Mouse (Mus musculus) T-helper 1 cell (primary cell): ENCODE measurements around the gene Lrpprc.

Experiments
- in situ Hi-C: fragments of 300-600 bp; cut with MboI, MseI; formaldehyde crosslinking; loops from one replicate; pipeline ENCODE4 v1.15.1; 2025; ENCODE audit warnings: high pct_unique_total_duplicates

Gene Lrpprc

DNA sequence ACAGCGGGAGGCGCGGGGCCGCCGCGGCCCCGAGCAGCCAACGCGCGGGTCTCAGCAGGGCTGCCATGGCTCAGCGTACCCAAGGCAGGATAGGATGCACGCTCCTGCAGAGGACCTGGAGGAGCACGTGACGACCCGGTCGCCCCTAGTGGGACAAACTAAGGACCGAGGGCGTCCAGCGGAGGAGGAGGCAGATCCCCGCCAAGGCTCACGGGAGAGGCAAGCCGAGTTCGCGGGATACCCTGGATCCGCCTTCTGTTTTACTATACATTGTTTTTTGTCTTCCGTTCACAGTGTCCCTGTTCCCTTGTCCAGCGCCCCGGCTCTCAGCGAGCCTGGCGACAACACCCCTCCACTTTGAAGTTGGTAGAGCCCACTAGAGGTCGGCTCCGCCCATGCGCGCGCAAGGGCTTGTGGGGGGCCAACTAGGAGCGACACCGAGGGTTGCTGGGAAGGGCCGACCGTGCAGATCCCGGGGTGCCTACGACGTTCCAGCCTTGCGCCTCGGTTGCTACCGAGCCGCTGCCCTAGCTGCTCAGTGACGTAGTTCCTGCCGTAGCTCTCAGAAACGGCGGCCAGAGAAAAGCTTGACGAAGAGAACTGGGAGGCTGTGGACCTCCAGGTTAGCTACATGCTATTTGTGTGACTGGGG is at the start of gene Lrpprc:
Gene Lrpprc (minus strand): TSS at position 343 of the 652 bp plus-strand sequence.
- in situ Hi-C loops: no loop called here

DNA sequence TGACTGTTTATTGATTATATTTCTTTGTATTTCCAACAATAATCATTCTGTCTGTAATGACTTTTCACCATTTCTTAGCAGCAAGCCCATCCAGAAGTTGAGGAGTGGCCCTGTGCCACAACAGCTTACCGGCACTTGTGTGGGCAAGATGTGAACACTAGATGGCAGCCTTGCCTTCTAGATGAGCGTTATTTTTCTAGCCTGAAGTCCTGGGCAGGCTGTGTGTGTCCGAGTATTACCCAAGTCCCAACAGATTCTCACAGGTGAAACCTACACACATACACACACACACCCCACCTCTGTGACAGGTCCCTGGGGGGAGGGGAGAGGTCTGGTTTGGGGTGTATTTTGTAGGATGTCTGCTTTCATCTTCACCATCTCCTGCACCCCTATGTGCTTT is 47.2 kb upstream of the Lrpprc start:
- in situ Hi-C loops: loop anchor here (5.0 to 25.0 kb wide), 4 partner anchors 115 to 777 kb away; partner anchors contain the start of gene Six3

DNA sequence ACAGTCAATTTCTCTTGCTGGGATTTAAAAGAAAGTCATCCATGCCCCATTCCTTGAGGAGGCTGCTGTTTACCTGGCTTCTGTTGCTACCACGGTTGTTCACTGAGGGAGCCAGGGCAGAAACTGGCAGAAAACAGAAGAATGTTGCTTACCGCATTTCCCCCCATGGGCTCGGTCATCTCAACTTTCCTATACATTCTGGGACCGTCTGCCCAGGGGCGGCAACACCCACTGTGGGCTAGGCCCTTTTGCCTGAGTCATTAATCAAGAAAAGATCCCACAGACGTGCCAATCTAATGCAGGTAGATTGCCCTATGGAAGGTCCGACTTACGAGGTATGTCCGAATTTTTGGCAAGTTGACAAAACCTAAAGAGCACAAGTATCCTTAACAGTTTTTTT is 44.7 kb upstream of the Lrpprc start:
- in situ Hi-C loops: loop anchor here (5.0 to 25.0 kb wide), 4 partner anchors 117 to 780 kb away; partner anchors contain the start of gene Six3

- in situ Hi-C loops: loop anchor here (10.0 to 25.0 kb wide), 3 partner anchors 352 to 782 kb away; partner anchors contain the start of gene Six3
These were observed 41.8 kb upstream of the Lrpprc start for GRCm38 (mm10) chr17:84832346-84832745.

DNA sequence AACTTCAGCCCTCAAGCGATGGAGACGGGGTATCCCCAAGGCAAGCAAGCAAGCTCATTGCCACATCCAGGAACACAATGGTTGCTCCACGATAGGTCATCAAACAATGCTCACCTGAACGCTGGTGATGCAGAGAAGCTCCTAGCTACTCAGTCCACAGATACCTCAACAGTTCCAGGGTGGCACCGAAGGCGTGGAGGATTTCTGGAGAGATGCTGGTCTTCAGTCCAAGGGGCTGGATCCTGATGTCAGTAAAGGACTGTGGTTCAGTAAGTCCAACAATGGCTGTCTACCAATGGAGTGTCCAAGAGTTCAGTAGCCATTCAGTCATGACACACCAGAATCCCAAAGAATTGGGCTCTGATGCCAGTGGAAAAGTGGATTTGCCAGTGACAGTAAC is 37.7 kb upstream of the Lrpprc start:
- in situ Hi-C loops: loop anchor here (25.0 kb wide), 1 partner anchor 634 kb away; no protein-coding TSS in a partner anchor

GRCm38 (mm10) chr17:84820603-84821002 is 30.0 kb upstream of the Lrpprc start:
- in situ Hi-C loops: no loop called here

DNA sequence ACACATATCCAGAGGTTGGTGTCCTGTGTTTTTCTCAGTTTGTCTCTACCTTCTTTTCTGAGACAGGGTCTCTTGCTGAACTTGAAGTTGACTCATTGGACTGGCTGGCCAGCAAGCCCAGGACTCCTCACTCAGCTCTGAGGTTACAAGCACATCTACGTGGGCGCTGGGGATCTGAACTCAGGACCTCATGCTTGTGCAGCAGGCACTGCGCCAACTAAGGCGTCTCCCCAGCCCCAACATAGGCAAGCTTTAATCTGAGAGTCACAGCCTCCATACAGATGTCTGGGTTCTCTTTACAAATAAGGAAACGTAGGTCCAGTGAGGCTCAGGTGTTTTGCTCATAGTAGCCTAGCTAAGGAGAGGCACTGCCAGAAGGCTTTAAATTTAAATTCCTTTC is 27.8 kb upstream of the Lrpprc start:
- in situ Hi-C loops: loop anchor here (10.0 kb wide), 1 partner anchor 986 kb away; no protein-coding TSS in a partner anchor

GRCm38 (mm10) chr17:84816014-84816461 is 25.4 kb upstream of the Lrpprc start:
- in situ Hi-C loops: loop anchor here (10.0 kb wide), 1 partner anchor 989 kb away; no protein-coding TSS in a partner anchor

DNA sequence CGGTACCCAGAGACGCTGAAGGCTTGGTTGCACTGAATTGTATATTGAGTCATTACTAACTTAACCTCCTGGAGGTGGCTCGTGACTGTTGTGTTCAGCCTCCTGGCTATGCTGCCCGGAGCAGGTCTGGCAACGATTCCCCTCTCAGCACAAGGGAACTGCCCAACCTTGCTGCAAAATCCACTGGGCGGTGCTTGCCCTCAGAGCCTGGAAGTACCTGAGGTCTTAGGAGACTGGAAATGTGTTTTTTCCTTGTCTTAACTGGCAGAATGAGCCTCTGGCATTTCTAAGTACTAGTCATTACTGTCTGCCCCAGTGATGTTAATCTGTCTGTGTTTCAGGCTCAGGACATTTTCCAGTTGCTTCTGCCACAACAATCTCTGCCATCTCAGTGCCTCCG is 24.3 kb upstream of the Lrpprc start:
- in situ Hi-C loops: loop anchor here (10.0 kb wide), 1 partner anchor 990 kb away; no protein-coding TSS in a partner anchor

DNA sequence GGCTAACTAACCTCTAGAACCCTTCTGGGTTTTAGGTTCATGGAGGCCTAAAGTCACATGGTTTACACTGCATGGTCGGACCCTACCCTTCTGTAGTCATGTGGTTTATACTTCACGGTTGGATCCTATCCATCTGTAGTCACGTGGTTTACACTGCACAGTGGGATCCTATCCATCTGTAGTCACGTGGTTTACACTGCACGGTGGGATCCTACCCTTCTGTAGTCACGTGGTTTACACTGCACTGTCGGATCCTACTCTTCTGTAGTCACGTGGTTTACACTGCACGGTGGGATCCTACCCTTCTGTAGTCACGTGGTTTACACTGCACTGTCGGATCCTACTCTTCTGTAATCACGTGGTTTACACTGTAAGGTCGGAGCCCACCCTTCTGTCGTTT is 23.6 kb upstream of the Lrpprc start:
- in situ Hi-C loops: loop anchor here (10.0 kb wide), 1 partner anchor 991 kb away; no protein-coding TSS in a partner anchor

- in situ Hi-C loops: no loop called here
These were observed 1.4 kb upstream of the Lrpprc start for GRCm38 (mm10) chr17:84792006-84792405.

DNA sequence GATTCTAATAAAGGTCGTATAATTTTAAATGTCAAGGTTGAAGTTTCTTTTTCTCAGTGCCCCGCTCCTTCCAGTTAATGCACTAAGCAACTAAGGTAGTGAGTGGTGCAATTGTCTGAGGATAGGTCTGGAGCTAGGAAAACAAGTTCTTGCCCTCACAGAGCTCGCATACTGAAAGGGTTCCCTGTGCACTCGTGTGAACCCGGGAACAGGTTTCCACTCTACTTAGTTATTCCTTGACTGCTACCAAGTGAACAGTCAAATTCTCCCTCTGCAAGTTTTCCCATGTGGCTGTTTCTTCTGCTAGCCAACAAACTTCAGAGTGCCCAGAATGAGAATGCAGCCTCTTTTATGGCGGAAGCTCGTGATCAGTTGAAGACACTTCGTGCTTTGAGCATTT is 567 bp upstream of the Lrpprc start:
- in situ Hi-C loops: no loop called here

GRCm38 (mm10) chr17:84790043-84790442 is 546 bp downstream of the Lrpprc start:
- in situ Hi-C loops: no loop called here

- in situ Hi-C loops: no loop called here
These were observed 2.0 kb downstream of the Lrpprc start for GRCm38 (mm10) chr17:84788376-84789125.

- in situ Hi-C loops: no loop called here
These were observed 3.1 kb downstream of the Lrpprc start for GRCm38 (mm10) chr17:84787477-84787876.

GRCm38 (mm10) chr17:84786911-84787310 is 3.7 kb downstream of the Lrpprc start:
- in situ Hi-C loops: no loop called here

- in situ Hi-C loops: no loop called here
These were observed 5.4 kb downstream of the Lrpprc start for GRCm38 (mm10) chr17:84785176-84785575.

DNA sequence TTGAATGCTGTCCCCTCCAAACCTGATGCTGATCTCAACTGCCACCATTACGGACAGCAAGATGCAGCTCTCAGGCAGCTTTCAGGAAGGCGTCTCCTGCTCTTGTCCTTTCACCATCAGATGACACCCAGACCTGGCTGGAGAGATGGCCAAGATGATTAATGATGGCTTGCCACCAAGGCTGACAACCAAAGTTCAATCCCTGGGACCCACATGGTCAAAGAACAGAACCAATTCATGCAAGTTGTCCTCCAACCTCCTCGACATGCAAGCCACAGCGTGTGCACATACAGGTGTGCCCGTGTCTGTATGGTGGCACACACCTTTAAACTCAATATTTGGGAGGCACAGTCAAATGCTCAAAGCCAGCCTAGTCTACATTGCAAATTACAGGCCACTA is 7.1 kb downstream of the Lrpprc start:
- in situ Hi-C loops: no loop called here

GRCm38 (mm10) chr17:84780321-84780720 is 10.3 kb downstream of the Lrpprc start:
- in situ Hi-C loops: no loop called here

- in situ Hi-C loops: no loop called here
These were observed 12.1 kb downstream of the Lrpprc start for GRCm38 (mm10) chr17:84778477-84778978.

- in situ Hi-C loops: no loop called here
These were observed 14.1 kb downstream of the Lrpprc start for GRCm38 (mm10) chr17:84776362-84777000.

- in situ Hi-C loops: no loop called here
These were observed 15.3 kb downstream of the Lrpprc start for GRCm38 (mm10) chr17:84775291-84775690.
